ENCODE assay signal across 8 mouse cellular contexts in the genomic region with DNA sequence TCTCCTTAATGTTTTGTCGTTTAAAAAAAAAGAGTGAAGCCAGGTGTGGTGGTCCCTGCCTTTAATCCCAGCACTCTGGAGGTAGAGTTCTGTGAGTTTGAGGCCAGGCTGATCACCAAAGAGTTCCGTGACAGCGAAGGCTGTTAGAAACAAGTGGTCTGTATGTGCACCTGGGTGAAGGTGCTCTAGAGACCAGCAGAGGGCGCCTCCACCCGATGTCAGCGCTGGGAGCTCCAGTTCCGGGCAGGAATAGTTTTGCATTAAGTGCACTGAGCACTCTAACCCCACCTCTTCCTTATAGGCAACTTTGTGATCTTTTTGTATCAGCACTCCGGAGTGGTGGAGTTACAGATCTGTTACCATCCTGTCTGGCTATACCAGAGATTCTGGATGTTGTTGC. TPM values are rescaled to one million over a fixed set of nuclear protein-coding genes. Genes with fewer than 3 reads are reported as not detected.
DNase-seq lines count a peak whose midpoint lies in the region; ATAC-seq lines count a peak whose summit lies in the region.

No protein-coding gene starts in this region.

- DNase-seq in cerebellum, adult 11-12 months: peak; percentile 32
- DNase-seq in cerebellum, adult 8-10 months: no peak
- DNase-seq in ZHBTc4 (ENCODE audit: low read depth, low spot score): peak; percentile 91
- peak; percentile 39 to 60 for DNase-seq in heart, postnatal 10 days
- DNase-seq in testis, postnatal 10 days (ENCODE audit: low spot score): peak; percentile 72

- H3K27me3 ChIP-seq in embryonic facial prominence, embryonic 12.5 days: no peaks in the 10 kb centered on the region
- H3K27me3 ChIP-seq in limb, embryonic 12.5 days: no peaks in the 10 kb centered on the region
- H3K27me3 ChIP-seq in midbrain, embryonic 12.5 days: peaks cover 19% of the 10 kb centered on the region

- H3K9ac ChIP-seq in embryonic facial prominence, embryonic 12.5 days: 0 out of 2 replicates have a peak overlapping the region, but pooled peaks have one; percentile 90
- no peak overlapping the region for H3K9ac ChIP-seq in limb, embryonic 12.5 days (replicated peaks)
- H3K9ac ChIP-seq in midbrain, embryonic 12.5 days (replicated peaks): no peak overlapping the region

- H3K4me3 ChIP-seq in embryonic facial prominence, embryonic 12.5 days: peak overlapping the region; percentile 71
- H3K4me3 ChIP-seq in limb, embryonic 12.5 days (replicated peaks): peak overlapping the region; percentile 60
- peak overlapping the region; percentile 59 for H3K4me3 ChIP-seq in midbrain, embryonic 12.5 days

- H3K4me2 ChIP-seq in embryonic facial prominence, embryonic 12.5 days (replicated peaks): peak overlapping the region; percentile 91
- H3K4me2 ChIP-seq in limb, embryonic 12.5 days: peak overlapping the region; percentile 71
- peak overlapping the region; percentile 72 for H3K4me2 ChIP-seq in midbrain, embryonic 12.5 days (replicated peaks)

- intact Hi-C loops in heart, postnatal 10 days (cut with DNase I): no loop called here

- peaks cover 37% of the 10 kb centered on the region for H3K4me1 ChIP-seq in embryonic facial prominence, embryonic 12.5 days
- H3K4me1 ChIP-seq in limb, embryonic 12.5 days (replicated peaks): peaks cover 35% of the 10 kb centered on the region
- peaks cover 29% of the 10 kb centered on the region for H3K4me1 ChIP-seq in midbrain, embryonic 12.5 days

- H3K36me3 ChIP-seq in embryonic facial prominence, embryonic 12.5 days: peaks cover 19% of the 10 kb centered on the region
- peaks cover 23% of the 10 kb centered on the region for H3K36me3 ChIP-seq in limb, embryonic 12.5 days
- peaks cover 14% of the 10 kb centered on the region for H3K36me3 ChIP-seq in midbrain, embryonic 12.5 days

- WGBS in embryonic facial prominence, embryonic 12.5 days: 33% methylated on average over 8 of the region's 8 CpGs
- 31% methylated on average over 8 of the region's 8 CpGs for WGBS in limb, embryonic 12.5 days
- WGBS in midbrain, embryonic 12.5 days: 43% methylated on average over 8 of the region's 8 CpGs

- H3K27ac ChIP-seq in embryonic facial prominence, embryonic 12.5 days: no peak overlapping the region; the same call in 1 of the 2 replicates
- H3K27ac ChIP-seq in limb, embryonic 12.5 days: no peak overlapping the region
- no peak overlapping the region for H3K27ac ChIP-seq in midbrain, embryonic 12.5 days (replicated peaks)

- no peak for ATAC-seq in embryonic facial prominence, embryonic 12.5 days (ENCODE audit: insufficient number of reproducible peaks, insufficient read depth, low FRiP score, low TSS enrichment)
- peak; percentile 11; the same call in 1 of the 2 replicates for ATAC-seq in limb, embryonic 12.5 days (ENCODE audit: insufficient number of reproducible peaks, insufficient read depth, low FRiP score, low TSS enrichment, low read depth)
- ATAC-seq in midbrain, embryonic 12.5 days (ENCODE audit: low FRiP score, low read depth): no peak

- no peaks in the 10 kb centered on the region for H3K9me3 ChIP-seq in embryonic facial prominence, embryonic 12.5 days
- no peaks in the 10 kb centered on the region for H3K9me3 ChIP-seq in limb, embryonic 12.5 days
- no peaks in the 10 kb centered on the region for H3K9me3 ChIP-seq in midbrain, embryonic 12.5 days

RNA-seq across cellular contexts. Expression of gene Klhl22, which starts 1.2 kb away (rescaled TPM):
- polyA plus RNA-seq in embryonic facial prominence, embryonic 12.5 days (2016; fragmentation: Nextera tagmentation; extraction: Ambion mirVana): 92.6 and 94.5 TPM in 2 replicates
- 10 to 100 TPM; 26.9 to 27.6 TPM for total RNA-seq in heart, postnatal 10 days (2021)
- 87.7 and 88.5 TPM in 2 replicates for polyA plus RNA-seq in limb, embryonic 12.5 days (2016; fragmentation: Nextera tagmentation; extraction: Ambion mirVana)
- 52.8 and 57.9 TPM in 2 replicates for polyA plus RNA-seq in midbrain, embryonic 12.5 days (2016; fragmentation: Nextera tagmentation; extraction: Ambion mirVana)

RNA-seq across cellular contexts. Expression of gene Med15, which starts 28.0 kb away (rescaled TPM):
- polyA plus RNA-seq in embryonic facial prominence, embryonic 12.5 days (2016; fragmentation: Nextera tagmentation; extraction: Ambion mirVana): 44.5 and 48.2 TPM in 2 replicates
- 10 to 100 TPM; 34.7 to 39.1 TPM for total RNA-seq in heart, postnatal 10 days (2021)
- polyA plus RNA-seq in limb, embryonic 12.5 days (2016; fragmentation: Nextera tagmentation; extraction: Ambion mirVana): 43.2 and 44.2 TPM in 2 replicates
- 47.4 and 48.0 TPM in 2 replicates for polyA plus RNA-seq in midbrain, embryonic 12.5 days (2016; fragmentation: Nextera tagmentation; extraction: Ambion mirVana)

RNA-seq across cellular contexts. Expression of gene Scarf2, which starts 36.4 kb away (rescaled TPM):
- polyA plus RNA-seq in embryonic facial prominence, embryonic 12.5 days (2016; fragmentation: Nextera tagmentation; extraction: Ambion mirVana): 47.6 and 49.8 TPM in 2 replicates
- 10 to 100 TPM; 15.1 to 16.0 TPM for total RNA-seq in heart, postnatal 10 days (2021)
- polyA plus RNA-seq in limb, embryonic 12.5 days (2016; fragmentation: Nextera tagmentation; extraction: Ambion mirVana): 41.0 and 46.3 TPM in 2 replicates
- 10.1 and 12.1 TPM in 2 replicates for polyA plus RNA-seq in midbrain, embryonic 12.5 days (2016; fragmentation: Nextera tagmentation; extraction: Ambion mirVana)
